Mouse (Mus musculus) embryo, embryonic 11.5 days (tissue): ENCODE data around the gene Mpl.

Experiments used
- DNase-seq: peaks from one replicate; pipeline ENCODE4 v3.0.0-alpha.2; 2012; ENCODE audit warnings: low read depth, low spot score

Mpl gene

GRCm38 (mm10) chr4:118427768-118428451 is 29.4 kb downstream of the Mpl start, which contains the start of gene Elovl1:
Gene Elovl1 (plus strand): TSS chr4:118428093.
- peak; percentile 77 for DNase-seq

GRCm38 (mm10) chr4:118427415-118427767 is 29.9 kb downstream of the Mpl start:
- no peak for DNase-seq

GRCm38 (mm10) chr4:118425374-118425773 is 31.9 kb downstream of the Mpl start:
- no peak for DNase-seq

GRCm38 (mm10) chr4:118424541-118425160 is 32.7 kb downstream of the Mpl start:
- DNase-seq = no peak

- DNase-seq = no peak
Observed at GRCm38 (mm10) chr4:118421384-118421783, 35.9 kb downstream of the Mpl start.

GRCm38 (mm10) chr4:118417112-118417797 is 40.1 kb downstream of the Mpl start:
- no peak for DNase-seq

GRCm38 (mm10) chr4:118416329-118416728 is 41.0 kb downstream of the Mpl start:
- DNase-seq = no peak

GRCm38 (mm10) chr4:118415779-118416178 is 41.5 kb downstream of the Mpl start:
- no peak for DNase-seq

- no peak for DNase-seq
Observed at GRCm38 (mm10) chr4:118413553-118413952, 43.8 kb downstream of the Mpl start.

GRCm38 (mm10) chr4:118410871-118411270 is 46.4 kb downstream of the Mpl start:
- no peak for DNase-seq

GRCm38 (mm10) chr4:118409142-118409900 is 48.0 kb downstream of the Mpl start, which contains the start of the genes Szt2 and Med8:
Gene Szt2 (minus strand): TSS chr4:118409273.
Gene Med8 (plus strand): TSS chr4:118409337.
- peak; percentile 80 for DNase-seq

- no peak for DNase-seq
Observed at GRCm38 (mm10) chr4:118402701-118403100, 54.6 kb downstream of the Mpl start.

- DNase-seq = no peak
Observed at GRCm38 (mm10) chr4:118401918-118402317, 55.4 kb downstream of the Mpl start.

- no peak for DNase-seq
Observed at GRCm38 (mm10) chr4:118401421-118401820, 55.9 kb downstream of the Mpl start.

- DNase-seq = no peak
Observed at GRCm38 (mm10) chr4:118398400-118398799, 58.9 kb downstream of the Mpl start.

- no peak for DNase-seq
Observed at GRCm38 (mm10) chr4:118396433-118396832, 60.9 kb downstream of the Mpl start.

GRCm38 (mm10) chr4:118395289-118395688 is 62.0 kb downstream of the Mpl start:
- no peak for DNase-seq

GRCm38 (mm10) chr4:118394505-118394904 is 62.8 kb downstream of the Mpl start:
- no peak for DNase-seq
